Mouse (Mus musculus) liver, postnatal 0 days (tissue): ENCODE results near the gene Alad. TPM values are rescaled to one million over a fixed set of nuclear protein-coding genes. Genes with fewer than 3 reads are reported as not detected.

Source experiments
- ATAC-seq: fragments of 200-750 bp; cut with Nextera tagmentation; 2 replicates; pipeline ENCODE4 v1.8.0; 2017; ENCODE audit warnings: mild to moderate bottlenecking, moderate library complexity
- DNase-seq: peaks from one replicate; pipeline ENCODE4 v3.0.0-alpha.2; 2016
- H3K27ac ChIP-seq: fragments of 300-500 bp; sonication (generic); 2 replicates; pipeline ENCODE4 v1.5.1; 2014; ENCODE audit warnings: antibody characterized with exemption, moderate library complexity, mild to moderate bottlenecking, low read depth
- H3K27me3 ChIP-seq: fragments of 300-500 bp; sonication (generic); 2 replicates; pipeline ENCODE4 v1.6.1; 2014; ENCODE audit warnings: low read length, control low read depth, mixed read lengths; ENCODE audit not compliant: insufficient read depth
- H3K36me3 ChIP-seq: fragments of 300-500 bp; sonication (generic); replicated peaks from 2 replicates; pipeline ENCODE4 v1.6.1; 2014; ENCODE audit warnings: mild to moderate bottlenecking, control low read depth, low read length, moderate library complexity, mixed read lengths; ENCODE audit not compliant: insufficient read depth
- H3K4me1 ChIP-seq: fragments of 300-500 bp; sonication (generic); 2 replicates; pipeline ENCODE4 v1.6.1; 2014; ENCODE audit warnings: antibody characterized with exemption, mild to moderate bottlenecking, control low read depth; ENCODE audit not compliant: insufficient read depth
- H3K4me2 ChIP-seq: fragments of 300-500 bp; sonication (generic); 2 replicates; pipeline ENCODE4 v1.6.1; 2014; ENCODE audit warnings: low read depth, mild to moderate bottlenecking, low read length, moderate library complexity, mixed read lengths
- H3K4me3 ChIP-seq: fragments of 300-500 bp; sonication (generic); 2 replicates; pipeline ENCODE4 v1.5.1; 2014; ENCODE audit warnings: low read depth, low read length
- H3K9ac ChIP-seq: fragments of 300-500 bp; sonication (generic); replicated peaks from 2 replicates; pipeline ENCODE4 v1.6.1; 2014; ENCODE audit warnings: mild to moderate bottlenecking, moderate library complexity
- H3K9me3 ChIP-seq: fragments of 300-500 bp; sonication (generic); 2 replicates; pipeline ENCODE4 v1.6.1; 2016; ENCODE audit warnings: mild to moderate bottlenecking, control low read depth, low read length, mixed read lengths
- CTCF ChIP-seq: sonication (generic); IDR thresholded peaks from 2 replicates; pipeline ENCODE4 v1.5.1; 2016; ENCODE audit warnings: antibody characterized with exemption, low read depth
- EP300 ChIP-seq: IDR thresholded peaks from 2 replicates; pipeline ENCODE4 v1.6.1; 2016; ENCODE audit warnings: antibody characterized with exemption, low read depth, mild to moderate bottlenecking
- WGBS: fragments of 180-500 bp; shearing (Covaris S2); extraction: QIAGEN DNeasy Blood & Tissue Kit; methylation state at CpG from one replicate; pipeline ENCODE4 v1.1.7; 2014; ENCODE audit not compliant: insufficient replicate concordance; 5-methylcytosine and 5-hydroxymethylcytosine counted together
- polyA plus RNA-seq: library from polyadenylated mRNA; unstranded; fragments of >200 nt; fragmentation: Nextera tagmentation; extraction: Ambion mirVana; gene quantifications from 2 replicates; pipeline ENCODE4 v1.2.1, GENCODE M21; 2015

Gene Alad
- polyA plus RNA-seq, 1 experiment from 2014 or later: 303 TPM

DNA sequence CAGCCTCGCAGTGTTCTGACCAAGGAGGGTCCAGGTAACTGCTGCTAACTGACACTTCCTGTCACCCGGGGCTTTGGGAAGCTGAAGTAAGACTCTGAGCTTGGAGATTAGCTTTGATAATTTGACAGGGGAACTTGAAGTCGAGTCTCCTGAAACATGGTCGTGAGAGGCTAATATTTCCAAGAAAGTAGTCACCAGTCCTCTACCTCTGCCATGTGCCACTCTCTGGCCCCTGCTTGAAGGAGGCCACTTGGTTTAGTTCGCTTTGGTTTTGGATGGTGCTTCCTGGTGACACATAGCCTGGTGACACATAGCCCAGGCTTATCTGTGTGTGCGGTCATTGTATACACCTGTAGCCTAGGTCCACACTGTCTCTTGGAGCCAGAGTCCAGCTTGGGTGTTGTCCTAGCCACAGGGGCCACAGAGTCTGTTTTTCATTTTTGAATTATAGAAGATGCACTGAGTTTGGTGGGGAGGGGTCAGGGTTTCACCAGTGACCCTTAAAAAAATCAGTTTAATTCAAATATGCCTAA, 40.1 kb upstream of the Alad start, which contains the start of gene Rgs3:
TSS of gene Rgs3 (plus strand) at position 51 of the 533 bp plus-strand sequence.
- 29% methylated on average over 6 of the region's 6 CpGs for WGBS
- no peaks in the 10 kb centered on the region for H3K36me3 ChIP-seq
- no peak for TF ChIP-seq EP300
- TF ChIP-seq CTCF: no peak

DNA sequence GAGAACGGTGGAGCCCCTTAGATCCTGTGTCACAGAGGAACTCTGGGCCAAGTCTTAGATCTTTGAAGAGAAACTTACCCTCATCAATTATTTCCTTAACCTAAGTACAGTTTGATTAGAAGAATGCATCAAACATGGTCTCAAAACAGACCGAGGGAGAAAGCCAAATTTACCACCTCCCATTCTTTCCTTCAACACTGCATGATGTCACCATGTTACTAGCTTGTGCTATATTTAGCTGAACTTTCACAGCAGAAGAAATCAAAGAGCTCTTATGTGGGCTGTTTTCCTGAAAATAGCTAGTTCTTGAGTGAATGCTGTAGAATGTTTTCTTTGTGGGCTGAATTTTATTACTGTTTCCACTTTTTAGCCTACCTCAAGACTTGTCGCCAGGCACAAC, 37.7 kb upstream of the Alad start:
- H3K27me3 ChIP-seq: no peaks in the 10 kb centered on the region
- no peak for DNase-seq
- no peak for TF ChIP-seq CTCF
- TF ChIP-seq EP300: no peak
- H3K4me2 ChIP-seq: no peak overlapping the region
- 56% methylated on average over 3 of the region's 3 CpGs for WGBS
- no peaks in the 10 kb centered on the region for H3K4me1 ChIP-seq
- ATAC-seq: no peak
- H3K9ac ChIP-seq: no peak overlapping the region
- no peak overlapping the region for H3K27ac ChIP-seq
- no peak overlapping the region for H3K4me3 ChIP-seq
- H3K9me3 ChIP-seq: no peaks in the 10 kb centered on the region
- no peaks in the 10 kb centered on the region for H3K36me3 ChIP-seq

More for the DNA sequence above, 40.1 kb upstream of the Alad start, which contains the start of gene Rgs3:
- H3K4me3 ChIP-seq: no peak within 1 kb of the TSS
- H3K27ac ChIP-seq: no peak within 1 kb of the TSS
- no peak within 1 kb of the TSS for H3K9ac ChIP-seq
- H3K4me2 ChIP-seq: no peak within 1 kb of the TSS
- H3K4me1 ChIP-seq: no peaks in the 10 kb centered on the region
- ATAC-seq (no peak), DNase-seq (no peak)
- H3K27me3 ChIP-seq: no peaks in the 10 kb centered on the region
- H3K9me3 ChIP-seq: no peaks in the 10 kb centered on the region

DNA sequence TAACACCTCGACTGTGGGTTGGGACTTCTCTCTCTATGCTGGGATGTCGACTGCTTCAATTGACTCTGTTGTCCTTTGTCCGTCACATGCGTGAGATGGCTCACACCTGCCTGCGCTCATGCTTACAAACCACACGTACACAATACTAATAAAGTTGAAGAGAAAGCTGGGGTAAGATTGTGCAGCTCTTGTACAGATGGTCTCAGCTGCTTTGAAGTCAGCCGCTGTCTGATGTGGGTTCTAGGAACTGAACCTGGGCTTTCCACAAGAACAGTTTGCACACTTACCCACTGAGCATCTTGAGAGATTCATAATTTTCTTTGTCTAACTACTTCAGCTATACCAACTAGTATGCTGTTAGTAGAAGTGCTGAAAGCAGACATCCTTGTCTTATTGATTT, 32.2 kb upstream of the Alad start:
- Histone ChIP-seq H3K27ac (no peak overlapping the region), H3K4me3 (no peak overlapping the region), H3K4me2 (no peak overlapping the region), H3K27me3 (0 out of 2 replicates have a peak, but pooled peaks cover 4% of the 10 kb centered on the region), H3K4me1 (no peaks in the 10 kb centered on the region), H3K9ac (no peak overlapping the region), H3K9me3 (no peaks in the 10 kb centered on the region), H3K36me3 (no peaks in the 10 kb centered on the region)
- DNase-seq: no peak
- 73% methylated on average over 7 of the region's 7 CpGs for WGBS
- TF ChIP-seq EP300: no peak
- no peak for ATAC-seq

DNA sequence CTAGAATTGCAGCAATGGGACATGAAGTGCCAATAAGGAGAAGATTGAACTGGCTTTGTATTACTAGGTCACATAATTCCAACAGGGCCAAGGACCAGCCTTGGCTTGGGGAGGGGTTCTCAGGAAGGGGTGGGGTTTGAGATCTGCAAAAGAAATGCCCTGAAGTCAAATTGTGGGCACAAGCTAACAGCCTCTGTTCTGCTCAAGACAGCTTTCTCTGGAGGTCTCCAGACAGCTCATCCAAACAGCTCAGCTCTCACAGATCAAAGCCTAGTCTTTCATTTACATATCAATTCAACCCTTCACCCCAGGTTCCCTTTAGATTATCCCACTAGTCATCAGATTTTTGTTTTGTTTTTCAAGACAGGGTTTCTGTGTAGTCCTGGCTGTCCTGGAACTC, 25.1 kb upstream of the Alad start:
- Histone ChIP-seq H3K27ac (no peak overlapping the region), H3K4me3 (no peak overlapping the region), H3K9me3 (no peaks in the 10 kb centered on the region), H3K4me1 (no peaks in the 10 kb centered on the region), H3K9ac (no peak overlapping the region), H3K36me3 (no peaks in the 10 kb centered on the region), H3K4me2 (no peak overlapping the region), H3K27me3 (no peaks in the 10 kb centered on the region)
- TF ChIP-seq EP300 (no peak), CTCF (no peak)
- DNase-seq: no peak
- no peak for ATAC-seq

DNA sequence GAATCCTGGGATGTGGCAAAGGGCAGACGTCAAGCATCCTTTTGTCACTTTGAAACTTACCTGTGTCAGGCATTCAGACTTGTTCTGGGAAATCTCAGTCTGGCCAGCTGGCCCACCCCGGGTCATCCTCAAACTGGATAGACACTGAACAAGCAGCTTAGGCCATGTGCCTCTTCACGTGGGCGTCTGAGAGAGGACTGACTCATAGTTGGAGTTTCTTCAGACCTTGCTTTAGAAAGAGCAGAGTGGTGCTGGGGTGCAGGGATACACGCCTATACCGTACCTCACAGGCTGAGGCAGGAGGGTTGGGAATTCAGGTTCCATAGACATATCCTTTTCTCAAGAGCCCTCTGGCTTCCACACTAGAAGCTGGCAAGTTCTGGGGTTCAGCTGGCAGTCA, 24.1 kb upstream of the Alad start:
- Histone ChIP-seq H3K4me3 (no peak overlapping the region), H3K27me3 (no peaks in the 10 kb centered on the region)

DNA sequence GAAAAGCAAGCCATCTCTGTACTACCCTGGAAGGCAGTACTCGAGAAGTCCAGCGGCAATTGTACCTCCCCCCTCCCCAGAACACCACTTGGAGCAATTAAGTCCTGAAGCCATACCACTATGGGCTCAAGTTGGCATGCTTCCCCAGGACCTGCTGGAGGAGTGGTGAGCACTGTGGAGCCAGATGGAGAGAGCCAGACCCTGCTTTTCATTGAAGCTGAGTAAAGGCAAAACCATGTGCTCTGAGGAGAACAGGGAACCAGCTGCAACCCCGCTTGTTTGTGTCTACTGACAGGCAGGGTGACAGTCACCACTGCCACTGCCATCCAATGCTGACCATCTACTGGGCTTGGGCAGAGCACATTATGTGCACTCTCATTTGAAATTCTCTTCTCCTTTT, 22.1 kb upstream of the Alad start:
- TF ChIP-seq EP300: no peak
- TF ChIP-seq CTCF: no peak
- Histone ChIP-seq H3K9me3 (no peaks in the 10 kb centered on the region), H3K4me3 (no peak overlapping the region), H3K9ac (no peak overlapping the region), H3K27me3 (no peaks in the 10 kb centered on the region), H3K27ac (no peak overlapping the region), H3K4me2 (no peak overlapping the region), H3K36me3 (no peaks in the 10 kb centered on the region), H3K4me1 (no peaks in the 10 kb centered on the region)
- ATAC-seq: no peak
- no peak for DNase-seq
- 80% methylated on average over 3 of the region's 3 CpGs for WGBS

More for the DNA sequence above, 24.1 kb upstream of the Alad start:
- TF ChIP-seq CTCF (no peak), EP300 (no peak)
- H3K9me3 ChIP-seq: no peaks in the 10 kb centered on the region
- H3K4me1 ChIP-seq: no peaks in the 10 kb centered on the region
- no peak overlapping the region for H3K4me2 ChIP-seq
- H3K36me3 ChIP-seq: no peaks in the 10 kb centered on the region
- no peak for DNase-seq
- no peak overlapping the region for H3K9ac ChIP-seq
- no peak overlapping the region for H3K27ac ChIP-seq
- ATAC-seq: no peak
- 83% methylated on average over 6 of the region's 6 CpGs for WGBS

DNA sequence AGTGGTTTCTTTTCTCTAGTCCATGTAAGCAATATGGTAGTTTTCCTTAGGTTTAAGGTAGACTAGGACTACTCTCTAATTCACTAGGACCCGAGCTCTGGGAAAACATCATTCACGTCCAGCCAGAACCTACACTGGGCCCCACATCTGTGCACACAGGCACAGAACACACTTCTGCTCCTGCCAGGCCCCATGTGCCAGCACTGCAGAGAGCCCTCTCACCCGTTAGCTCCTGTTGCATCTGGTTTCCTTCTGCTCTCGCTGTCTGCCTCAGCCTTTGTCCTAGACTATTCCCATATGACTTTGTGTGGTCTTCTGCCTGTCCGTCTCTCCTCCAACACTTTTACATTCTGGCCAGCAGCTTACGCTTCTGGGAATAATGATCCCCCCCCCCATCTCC, 14.0 kb upstream of the Alad start:
- no peak overlapping the region for H3K9ac ChIP-seq
- TF ChIP-seq EP300: no peak
- TF ChIP-seq CTCF: no peak
- H3K4me1 ChIP-seq: no peaks in the 10 kb centered on the region
- no peak overlapping the region for H3K4me2 ChIP-seq
- 79% methylated on average over 6 of the region's 6 CpGs for WGBS
- H3K27me3 ChIP-seq: no peaks in the 10 kb centered on the region
- H3K9me3 ChIP-seq: no peaks in the 10 kb centered on the region
- no peaks in the 10 kb centered on the region for H3K36me3 ChIP-seq
- H3K4me3 ChIP-seq: no peak overlapping the region
- DNase-seq (no peak), ATAC-seq (no peak)
- no peak overlapping the region for H3K27ac ChIP-seq
